Mouse (Mus musculus) myocyte (in vitro differentiated cells): ENCODE data around the gene Gnl1.

Experiments used
- POLR2A ChIP-seq: IDR thresholded peaks from one replicate; pipeline ENCODE4 v1.6.1; 2011; ENCODE audit warnings: low read depth, mild to moderate bottlenecking, control low read depth, moderate library complexity; ENCODE audit not compliant: insufficient read length
- SRF ChIP-seq: IDR thresholded peaks from one replicate; pipeline ENCODE4 v1.6.1; 2011; ENCODE audit warnings: low read depth; ENCODE audit not compliant: control insufficient read depth, insufficient read length
- USF1 ChIP-seq: IDR thresholded peaks from one replicate; pipeline ENCODE4 v1.6.1; 2011; ENCODE audit warnings: low read depth, mild to moderate bottlenecking, control low read depth, moderate library complexity

DNA sequence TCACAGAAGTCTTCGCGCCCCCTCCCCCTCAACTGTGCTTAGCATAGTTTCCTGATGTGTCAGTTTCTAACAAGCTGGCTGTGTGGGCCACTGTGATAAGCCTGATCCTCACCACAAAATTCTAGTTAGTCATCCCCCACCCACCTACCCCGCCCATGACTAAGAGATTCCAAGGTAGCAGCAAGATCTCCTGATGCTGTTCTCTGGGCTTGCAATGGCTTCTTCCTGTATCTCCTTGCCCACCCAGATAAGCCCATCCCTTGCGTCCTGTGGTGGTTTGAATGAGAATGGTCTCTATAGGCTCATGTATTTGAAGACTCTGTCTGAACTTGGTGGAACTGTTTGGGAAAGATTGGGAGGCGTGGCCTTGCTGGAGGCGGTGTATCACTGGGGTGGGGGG is 22.3 kb downstream of the Gnl1 start:
- no peak for TF ChIP-seq POLR2A
- TF ChIP-seq SRF, result no peak
- TF ChIP-seq USF1, result no peak
